Mouse (Mus musculus) kidney, adult 10 weeks (tissue): Measurements from ENCODE around the gene Polr2h. TPM values are rescaled to one million over a fixed set of nuclear protein-coding genes. Genes with fewer than 3 reads are reported as not detected.

ENCODE experiments used
- polyA plus RNA-seq: library from polyadenylated mRNA; stranded (reverse); fragments of 350-450 nt; fragmentation: Illumina TruSeq; extraction: RNeasy Lipid Tissue Mini Kit (QIAGEN cat#74804); gene quantifications from one replicate; pipeline ENCODE4 v1.2.3, GENCODE M21; 2014; ENCODE audit warnings: low read depth, low replicate concordance

The Polr2h gene
- 16.5 TPM for polyA plus RNA-seq

DNA sequence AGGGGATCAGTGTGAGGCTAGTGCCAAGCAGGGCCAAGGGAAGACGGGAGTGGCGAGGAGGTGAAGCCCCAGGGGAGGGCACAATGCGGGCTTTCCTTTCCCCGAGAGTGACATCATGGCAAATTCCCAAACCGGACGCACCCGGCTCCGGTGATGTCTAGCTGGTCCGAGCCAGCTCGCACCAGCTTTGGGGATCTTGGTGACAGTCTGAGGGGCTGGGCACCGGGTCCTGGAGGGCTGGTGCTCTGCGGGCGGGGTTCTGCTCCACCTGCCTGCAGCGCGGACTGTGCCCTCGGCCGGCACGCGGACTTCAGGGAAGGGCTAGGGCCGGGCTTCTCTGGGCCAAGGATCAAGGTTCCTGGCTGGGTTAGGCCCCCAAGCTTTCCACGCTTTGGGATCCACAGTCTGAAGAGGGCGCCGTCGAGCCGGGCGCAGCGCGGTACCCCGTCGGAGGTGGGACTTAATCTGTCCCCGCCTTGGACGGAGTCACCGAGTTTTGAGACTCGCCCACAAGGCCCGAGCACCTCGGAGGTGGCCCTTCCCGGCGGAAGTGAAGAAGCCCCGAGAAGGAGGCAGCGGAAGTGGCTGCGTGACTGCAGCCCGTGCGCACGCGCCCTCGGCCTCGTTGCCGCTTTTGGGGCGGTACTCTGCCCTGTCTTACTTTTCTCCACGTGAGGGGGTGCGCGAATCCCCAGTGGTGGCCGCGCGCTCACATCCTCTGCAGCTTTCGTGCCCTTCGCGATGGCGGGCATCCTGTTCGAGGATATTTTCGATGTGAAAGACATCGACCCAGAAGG, at the start of gene Polr2h, which contains the start of gene Clcn2:
Gene Polr2h, plus strand, starts transcription at position 485 of the 797 bp plus-strand sequence.
Gene Clcn2, minus strand, starts transcription at position 566 of the 797 bp plus-strand sequence.

DNA sequence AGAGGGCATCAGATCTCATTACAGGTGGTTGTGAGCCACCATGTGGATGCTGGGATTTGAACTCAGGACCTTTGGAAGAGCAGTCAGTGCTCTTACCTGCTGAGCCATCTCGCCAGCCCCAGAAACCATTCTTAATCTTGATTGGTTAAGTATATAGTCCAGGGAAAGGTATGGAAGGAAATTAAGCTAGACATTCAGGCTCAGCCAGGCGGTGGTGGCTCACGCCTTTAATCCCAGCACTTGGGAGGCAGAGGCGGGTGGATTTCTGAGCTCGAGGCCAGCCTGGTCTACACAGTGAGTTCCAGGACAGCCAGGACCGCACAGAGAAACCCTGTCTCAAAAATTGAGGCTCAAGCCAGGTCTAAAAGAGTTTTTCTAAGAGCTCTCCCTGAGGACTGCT, 49.5 kb upstream of the Polr2h start, which contains the start of gene Eif4g1:
Gene Eif4g1, plus strand, starts transcription at position 301 of the 400 bp plus-strand sequence.

DNA sequence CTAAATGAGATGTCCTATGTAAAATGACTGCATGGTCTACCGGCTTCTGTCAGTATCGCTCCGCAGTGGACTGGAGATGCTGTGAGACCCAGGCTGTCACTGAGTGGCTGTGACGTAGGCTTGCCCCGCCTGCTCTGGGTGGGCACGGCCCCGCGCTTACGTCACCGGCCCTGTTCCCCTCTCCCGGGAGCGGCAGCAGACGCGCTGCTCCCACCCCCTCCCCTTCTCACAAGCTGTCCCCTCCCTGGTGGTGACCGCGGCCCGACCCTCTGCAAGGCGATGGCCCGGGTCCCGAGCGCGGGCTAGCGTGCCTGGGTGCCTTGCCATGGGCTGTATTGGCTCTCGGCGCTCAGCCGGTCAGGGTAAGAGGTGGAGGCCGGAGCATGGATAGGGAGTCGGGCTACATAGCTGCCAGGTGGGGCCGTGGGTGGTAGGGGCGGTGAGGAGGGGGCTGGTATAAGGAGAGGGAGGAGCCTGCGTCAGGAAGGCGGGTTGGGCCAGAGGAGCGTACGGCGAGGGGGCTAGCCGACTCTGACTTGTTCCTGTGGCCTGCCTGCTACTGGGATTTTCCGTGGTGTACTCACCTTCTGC, 24.3 kb upstream of the Polr2h start, which contains the start of gene Fam131a:
Gene Fam131a, plus strand, starts transcription at position 131 of the 591 bp plus-strand sequence.

DNA sequence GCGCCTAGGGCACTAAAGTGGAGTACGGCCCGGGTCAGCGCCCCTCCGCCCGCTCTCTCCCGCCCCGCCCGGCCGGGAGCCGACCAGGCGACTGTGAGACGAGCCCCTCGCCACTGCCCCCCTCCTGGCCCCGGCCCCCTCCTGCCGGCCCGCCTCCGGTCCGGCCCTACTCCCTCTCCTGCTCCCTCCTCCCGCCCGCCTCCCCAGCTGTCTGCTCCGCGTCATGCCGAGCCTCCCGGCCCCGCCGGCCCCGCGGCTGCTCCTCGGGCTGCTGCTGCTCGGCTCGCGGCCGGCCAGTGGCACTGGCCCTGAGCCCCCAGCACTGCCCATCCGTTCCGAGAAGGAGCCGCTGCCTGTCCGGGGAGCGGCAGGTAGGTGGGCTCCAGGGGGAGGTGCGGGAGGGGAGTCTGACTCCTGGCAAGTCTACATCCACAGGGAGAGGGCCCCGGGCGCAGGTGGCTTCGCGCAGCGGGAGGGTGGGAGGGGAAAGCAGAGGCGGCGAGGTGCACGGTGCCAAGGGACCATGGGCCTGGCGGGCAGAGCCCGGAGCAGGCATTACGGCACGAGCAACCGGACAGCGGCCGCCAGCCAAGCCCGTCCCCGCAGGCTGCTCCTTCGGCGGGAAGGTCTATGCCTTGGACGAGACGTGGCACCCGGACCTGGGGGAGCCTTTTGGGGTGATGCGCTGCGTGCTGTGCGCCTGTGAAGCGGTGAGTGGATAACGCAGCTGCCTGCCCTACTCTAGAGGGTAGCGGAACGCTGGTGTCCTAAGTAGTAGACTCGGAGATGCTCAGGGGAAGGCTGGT, 15.7 kb downstream of the Polr2h start, which contains the start of gene Chrd:
Gene Chrd, plus strand, starts transcription at position 203 of the 806 bp plus-strand sequence.

DNA sequence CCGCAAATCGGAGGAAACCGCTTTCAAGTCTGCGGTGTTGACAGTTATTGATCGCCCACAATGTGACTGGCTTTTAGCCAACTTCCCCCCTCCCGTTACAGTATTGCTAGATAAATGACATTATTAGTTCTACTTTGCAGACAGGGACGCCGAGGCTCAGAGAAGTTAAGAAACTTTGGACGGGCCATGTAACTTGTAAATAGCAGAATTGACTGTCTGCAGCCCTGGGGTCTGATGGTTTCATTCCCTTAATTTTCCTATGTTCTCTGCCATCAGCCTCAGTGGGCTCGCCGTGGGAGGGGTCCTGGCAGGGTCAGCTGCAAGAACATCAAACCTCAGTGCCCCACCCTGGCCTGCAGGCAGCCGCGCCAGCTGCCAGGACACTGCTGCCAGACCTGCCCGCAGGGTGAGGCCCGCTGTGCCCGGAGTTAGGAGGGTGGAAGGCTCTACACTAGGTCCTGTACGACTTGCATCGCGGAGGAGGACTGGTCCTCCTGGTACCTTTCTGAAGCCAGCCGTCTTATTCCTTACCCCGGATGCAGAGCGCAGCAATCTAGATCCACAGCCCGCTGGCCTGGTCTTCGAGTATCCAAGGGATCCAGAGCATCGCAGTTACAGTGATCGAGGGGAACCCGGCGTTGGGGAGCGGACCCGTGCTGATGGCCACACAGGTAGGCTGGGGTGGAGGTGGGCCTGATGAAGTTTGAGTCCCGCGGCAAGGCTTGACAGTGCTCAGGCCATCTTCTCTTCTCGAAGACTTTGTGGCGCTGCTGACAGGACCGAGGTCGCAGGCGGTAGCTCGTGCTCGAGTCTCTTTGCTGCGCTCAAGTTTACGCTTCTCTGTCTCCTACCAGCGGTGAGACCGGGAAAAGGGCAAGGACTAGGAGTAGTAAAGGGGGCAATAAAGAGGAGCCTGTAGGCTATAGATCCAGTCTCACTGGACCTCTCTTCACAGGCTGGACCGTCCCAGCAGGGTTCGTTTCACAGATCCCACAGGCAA, 16.6 kb downstream of the Polr2h start, which contains the start of gene Thpo:
Gene Thpo, minus strand, starts transcription at position 781 of the 1,000 bp plus-strand sequence.

Other genes starting within 250 kb of the Polr2h start
- 11.9 TPM for gene Eif2b5, start 218.8 kb upstream of the Polr2h start, polyA plus RNA-seq
- gene Dvl3, start 200.7 kb upstream of the Polr2h start, polyA plus RNA-seq, result 18.8 TPM
- gene Ap2m1, start 182.2 kb upstream of the Polr2h start, polyA plus RNA-seq, result 132 TPM
- gene Abcf3, start 169.1 kb upstream of the Polr2h start, polyA plus RNA-seq, result 19.3 TPM
- not detected for gene Vwa5b2, start 128.2 kb upstream of the Polr2h start, polyA plus RNA-seq
- gene Eef1akmt4, start 106.1 kb upstream of the Polr2h start, polyA plus RNA-seq, result 0.57 TPM
- not detected for gene Gm49333, start 106.1 kb upstream of the Polr2h start, polyA plus RNA-seq
- 4.7 TPM for gene Alg3, start 105.9 kb upstream of the Polr2h start, polyA plus RNA-seq
- gene Camk2n2, start 96.4 kb upstream of the Polr2h start, polyA plus RNA-seq, result 0.49 TPM
- not detected for gene Ece2, start 87.8 kb upstream of the Polr2h start, polyA plus RNA-seq
- 67.2 TPM for gene Psmd2, start 66.0 kb upstream of the Polr2h start, polyA plus RNA-seq
- 88.1 TPM for gene Eif4g1, start 49.4 kb upstream of the Polr2h start, polyA plus RNA-seq
- not detected for gene Fam131a, start 24.4 kb upstream of the Polr2h start, polyA plus RNA-seq
- gene Clcn2, start 81 bp downstream of the Polr2h start, polyA plus RNA-seq, result not detected
- gene Chrd, start 15.5 kb downstream of the Polr2h start, polyA plus RNA-seq, result 0.24 TPM
- gene Thpo, start 16.8 kb downstream of the Polr2h start, polyA plus RNA-seq, result 0.36 TPM